Mouse (Mus musculus) large intestine, adult 2 months (tissue): ENCODE results near the gene Rad52. TPM values are rescaled to one million over a fixed set of nuclear protein-coding genes. Genes with fewer than 3 reads are reported as not detected.

Experiments used
- polyA plus RNA-seq: library from polyadenylated mRNA; depleted of rRNA; stranded (reverse); fragments of >200 nt; gene quantifications from 2 replicates; pipeline ENCODE4 v1.2.3, GENCODE M21; 2012; rRNA removed

Rad52 gene
- polyA plus RNA-seq, 1 experiment, result 14.1 TPM

Other genes with a start within 250 kb of the Rad52 start
- 4.7 and 6.3 TPM in 2 replicates for gene Erc1, start 54.5 kb upstream of the Rad52 start, polyA plus RNA-seq
- gene Wnk1, start 136.0 kb downstream of the Rad52 start, polyA plus RNA-seq, result 32.8 and 50.3 TPM in 2 replicates
- 0.34 TPM in 1 of 2 replicates, not detected in the other for gene Ninj2, start 190.7 kb downstream of the Rad52 start, polyA plus RNA-seq